Mouse (Mus musculus) hindlimb bud, embryonic 11.5 days (tissue): ENCODE measurements at regions not wholly inside any gene's neighbourhood (a gene's known extent, or its start where the extent isn't known, plus 50 kb on each side); places are given as distances from the start of the nearest gene placed in this dataset.

ENCODE experiments used
- DNase-seq: peaks from one replicate; pipeline ENCODE4 v3.0.0-alpha.2; 2012; ENCODE audit warnings: low read depth, low spot score; ENCODE audit errors: extremely low spot score

DNA sequence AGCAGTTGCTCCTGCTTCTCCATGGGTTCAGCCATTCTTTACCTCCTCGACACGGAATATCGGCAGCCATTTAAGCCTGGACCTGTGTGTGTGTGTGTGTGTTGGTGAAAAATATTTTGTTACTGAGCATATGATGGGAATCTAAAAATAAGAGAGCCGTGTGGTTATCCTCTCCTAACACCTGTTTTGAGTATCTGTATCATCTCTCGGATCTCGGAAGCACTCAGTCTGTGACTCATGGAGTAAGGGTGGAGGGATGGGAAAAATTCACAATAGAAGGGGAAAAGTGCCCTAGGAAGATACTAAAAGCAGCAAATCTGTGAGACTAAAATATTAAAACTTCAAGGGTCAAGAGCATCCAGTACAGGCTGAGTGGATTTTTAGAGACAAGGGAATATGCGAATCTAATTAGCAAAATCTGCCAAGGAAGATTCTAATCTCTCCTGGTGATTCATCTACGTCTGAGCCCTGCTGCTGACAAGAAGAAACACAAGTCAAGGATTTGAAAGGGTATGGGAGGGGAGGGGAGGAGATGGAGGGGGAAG lies 107.1 kb upstream of the Krr1 start:
- DNase-seq = no peak

GRCm38 (mm10) chr10:111867102-111867501 lies 105.4 kb upstream of the Krr1 start:
- no peak for DNase-seq

DNA sequence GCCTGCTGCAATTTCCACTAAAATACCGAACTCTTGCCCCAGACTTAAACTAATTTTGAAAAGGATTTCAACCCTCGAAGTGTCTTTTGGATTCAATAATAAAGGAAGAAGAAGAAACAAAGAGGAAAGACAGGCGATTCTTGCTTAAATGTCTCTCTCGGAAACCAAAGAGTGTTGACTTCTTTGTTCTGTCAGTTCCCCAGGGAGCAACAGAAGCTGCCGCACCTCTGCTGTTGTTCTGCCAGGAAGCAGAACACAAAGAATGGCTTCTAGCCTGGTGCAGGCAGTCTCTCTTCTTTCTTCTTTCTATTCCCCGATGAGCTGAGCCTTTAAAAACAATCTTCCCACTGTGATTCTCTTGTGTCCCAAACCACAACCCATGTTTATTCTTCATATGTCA lies 104.9 kb upstream of the Krr1 start:
- no peak for DNase-seq

GRCm38 (mm10) chr10:111880354-111880753 lies 92.1 kb upstream of the Krr1 start:
- no peak for DNase-seq

GRCm38 (mm10) chr10:111881339-111882211 lies 90.9 kb upstream of the Krr1 start:
- DNase-seq = no peak

GRCm38 (mm10) chr10:111882521-111882920 lies 89.9 kb upstream of the Krr1 start:
- no peak for DNase-seq

GRCm38 (mm10) chr10:111884701-111885100 lies 87.8 kb upstream of the Krr1 start:
- DNase-seq = peak; percentile 20

DNA sequence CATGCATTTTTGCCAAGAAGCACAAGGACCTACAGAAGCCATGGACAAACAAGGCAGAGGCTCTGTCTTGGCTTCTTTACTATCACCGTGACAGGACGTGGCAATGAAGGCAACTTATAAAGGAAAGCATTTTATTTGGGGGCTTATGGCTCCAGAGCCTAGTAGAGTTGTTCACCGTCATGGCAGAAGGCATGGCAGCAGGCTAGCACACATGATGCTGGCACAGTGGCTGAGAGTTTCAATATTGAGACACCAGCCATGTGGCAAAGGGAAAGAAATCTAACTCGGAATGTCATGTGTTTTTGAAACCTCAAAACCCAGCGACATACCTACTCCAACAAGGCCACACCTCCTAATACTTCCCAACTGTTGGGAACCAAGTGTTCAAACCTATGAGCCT lies 83.4 kb upstream of the Krr1 start:
- no peak for DNase-seq

DNA sequence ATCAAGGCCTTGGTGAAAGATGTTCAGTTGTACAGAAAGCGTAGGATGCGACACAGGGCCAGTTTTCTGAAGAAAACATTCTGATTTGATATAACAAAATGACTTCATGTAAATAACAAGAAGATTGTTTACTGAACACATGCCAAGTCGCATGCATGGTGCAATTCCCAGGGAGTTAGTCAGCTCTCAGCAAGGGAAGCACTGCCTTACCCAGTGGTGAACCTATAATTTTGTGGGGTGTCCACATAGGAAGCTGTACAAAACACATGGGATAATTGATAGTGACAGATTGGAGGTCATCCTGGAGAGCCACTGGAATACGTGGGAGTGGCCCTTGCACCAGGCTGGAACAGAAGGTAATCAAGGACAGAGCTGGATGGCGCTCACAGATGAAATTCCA lies 79.0 kb upstream of the Krr1 start:
- no peak for DNase-seq

DNA sequence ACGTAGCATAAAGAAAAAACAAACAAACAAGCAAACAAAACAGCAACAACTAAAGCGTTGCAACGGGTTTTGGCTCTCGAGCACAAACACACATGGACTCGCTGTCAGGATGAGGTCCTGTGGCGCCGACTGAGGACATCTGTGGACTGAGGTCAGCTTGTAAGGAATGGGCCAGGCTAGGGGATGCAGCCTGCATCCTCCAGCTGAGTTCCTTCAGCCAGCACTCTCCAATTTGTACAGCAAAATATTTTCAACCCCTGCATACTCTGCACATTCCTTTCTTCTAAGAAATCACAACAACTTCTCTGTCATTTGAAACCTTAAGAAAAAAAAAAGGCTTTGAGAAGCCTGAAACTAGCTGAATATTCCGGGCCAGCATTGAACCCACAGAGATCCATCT lies 78.5 kb upstream of the Krr1 start:
- DNase-seq = no peak

GRCm38 (mm10) chr10:111897361-111897760 lies 75.1 kb upstream of the Krr1 start:
- no peak for DNase-seq

DNA sequence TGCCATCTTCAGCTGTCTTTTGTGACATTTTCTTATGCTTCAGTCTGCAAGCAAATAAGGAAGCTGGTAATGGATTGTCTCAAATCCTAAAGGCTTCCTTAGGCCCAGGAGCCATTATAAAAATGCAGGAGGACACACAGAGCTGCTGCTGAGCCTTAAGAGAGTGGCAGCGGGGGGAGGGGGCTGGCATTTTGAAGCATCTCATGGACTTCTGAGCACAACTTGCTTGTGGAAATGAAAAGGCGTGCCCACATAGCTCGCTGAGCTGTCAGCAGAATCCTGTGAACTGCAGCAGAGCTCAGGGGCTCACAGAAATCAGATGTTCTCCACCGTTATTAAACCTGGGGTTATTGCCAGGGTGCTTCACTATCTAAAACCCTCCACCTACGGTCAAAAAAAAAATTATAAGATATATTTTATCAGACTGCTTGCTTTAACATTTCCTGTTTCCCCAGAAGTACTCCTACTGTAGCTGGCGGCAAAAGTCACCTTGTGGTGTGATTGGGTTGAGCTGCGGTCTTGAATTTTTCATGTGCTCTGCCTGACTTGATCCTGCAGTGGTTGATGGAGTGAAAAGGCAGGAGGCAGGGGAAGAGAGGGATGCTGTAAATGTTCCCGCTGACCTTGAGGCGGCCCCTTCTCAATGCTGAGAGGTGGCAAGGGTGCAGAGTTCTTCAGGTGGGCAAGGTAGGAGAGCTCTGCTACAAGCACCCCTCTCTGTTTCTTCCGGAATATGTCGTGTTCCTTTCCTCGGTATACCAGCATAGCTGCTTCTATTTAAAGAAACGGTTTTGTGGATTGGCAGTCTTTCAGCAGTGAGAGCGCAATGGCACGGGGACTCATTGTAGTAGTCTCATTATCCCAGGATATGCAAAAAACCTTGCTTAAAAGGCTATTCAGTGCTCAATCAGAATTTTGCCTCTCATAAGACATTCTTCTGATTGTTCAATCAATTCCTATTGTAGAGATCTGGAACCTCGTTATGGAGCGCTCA lies 71.4 kb upstream of the Krr1 start:
- DNase-seq = no peak

GRCm38 (mm10) chr10:111903956-111904355 lies 68.5 kb upstream of the Krr1 start:
- no peak for DNase-seq

GRCm38 (mm10) chr10:111907836-111908235 lies 64.6 kb upstream of the Krr1 start:
- DNase-seq = no peak

GRCm38 (mm10) chr10:111912561-111912960 lies 59.9 kb upstream of the Krr1 start:
- DNase-seq = no peak

GRCm38 (mm10) chr10:111913066-111913785 lies 59.2 kb upstream of the Krr1 start:
- no peak for DNase-seq

DNA sequence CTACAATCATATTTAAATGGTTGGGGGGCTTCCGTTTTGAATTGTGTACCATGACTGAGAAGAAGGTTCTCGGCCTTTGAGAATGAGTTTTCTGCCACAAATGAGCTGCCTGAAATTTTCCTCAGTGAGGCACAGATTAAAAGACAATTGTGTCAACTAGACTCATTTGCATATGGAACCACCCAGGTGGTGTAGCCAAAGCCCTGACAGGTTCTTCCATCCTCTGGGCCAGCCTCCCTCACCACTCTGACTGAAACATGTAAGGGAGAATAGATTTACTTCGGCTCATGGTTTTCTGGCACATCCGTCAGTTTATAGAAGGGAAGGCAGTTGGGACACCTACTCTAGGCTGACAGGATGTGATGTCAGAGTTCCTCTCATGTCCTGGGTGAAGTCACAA lies 58.2 kb upstream of the Krr1 start:
- DNase-seq = no peak

- DNase-seq = no peak
Observed at GRCm38 (mm10) chr10:111918071-111918507, 54.4 kb upstream of the Krr1 start.

GRCm38 (mm10) chr10:111919475-111919874 lies 53.0 kb upstream of the Krr1 start:
- DNase-seq = no peak

DNA sequence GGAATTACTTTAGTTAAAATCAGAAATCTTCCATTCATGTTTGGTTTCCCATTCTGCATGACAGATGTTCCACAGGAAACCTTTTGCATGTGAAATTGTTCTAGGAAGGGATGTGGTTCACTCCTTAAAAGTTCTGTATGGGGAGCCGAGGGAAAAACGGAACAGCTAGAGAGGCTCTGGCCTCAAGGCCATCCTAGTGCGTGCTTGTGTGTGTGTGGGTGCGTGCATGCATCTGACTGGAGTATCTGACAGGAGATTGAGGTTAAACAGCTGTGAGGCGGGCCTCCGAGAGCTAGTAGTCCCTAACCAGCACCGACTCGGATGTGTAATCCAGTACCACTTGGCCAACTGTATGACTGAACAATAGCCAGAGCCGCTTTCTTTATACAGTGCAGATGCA lies 51.0 kb upstream of the Krr1 start:
- no peak for DNase-seq
